Mouse (Mus musculus) layer of hippocampus, postnatal 10 days (tissue): ENCODE data around the gene C87499. TPM values are rescaled to one million over a fixed set of nuclear protein-coding genes. Genes with fewer than 3 reads are reported as not detected.

ENCODE experiments used
- DNase-seq, 2 experiments: peaks; one replicate each; pipeline ENCODE4 v3.0.0; 2021; ENCODE audit warnings: low spot score in 2 of 2
- long read RNA-seq: library from polyadenylated mRNA; stranded (forward); transcript quantifications from one replicate; pipeline ENCODE4 v2.0.0, GENCODE M21; 2023
- total RNA-seq, 2 experiments: library from RNA; stranded (reverse); gene quantifications; 2 replicates each; pipeline ENCODE4 v1.2.3; 2021

Gene C87499
- not detected for total RNA-seq
- long read RNA-seq = 0 reads

- DNase-seq = no peak
Measured at GRCm38 (mm10) chr4:88634311-88634710, at the start of gene C87499. Gene C87499 (minus strand): TSS chr4:88634411.

- no peak for DNase-seq
Measured at GRCm38 (mm10) chr4:88683812-88684211, 49.6 kb upstream of the C87499 start, which contains the start of gene Ifna2. Gene Ifna2 (minus strand): TSS chr4:88683912.

GRCm38 (mm10) chr4:88681353-88681752 is 47.1 kb upstream of the C87499 start:
- no peak for DNase-seq

GRCm38 (mm10) chr4:88680362-88680761 is 46.2 kb upstream of the C87499 start:
- DNase-seq = peak; percentile 11 to 40

- no peak for DNase-seq
Measured at GRCm38 (mm10) chr4:88676824-88677223, 42.6 kb upstream of the C87499 start, which contains the start of gene Ifna16. Gene Ifna16 (minus strand): TSS chr4:88676924.

GRCm38 (mm10) chr4:88655461-88655860 is 21.2 kb upstream of the C87499 start:
- no peak for DNase-seq

GRCm38 (mm10) chr4:88653644-88654043 is 19.4 kb upstream of the C87499 start:
- no peak for DNase-seq

- no peak for DNase-seq
Measured at GRCm38 (mm10) chr4:88644359-88644758, 10.1 kb upstream of the C87499 start, which contains the start of gene Ifna13. Gene Ifna13 (minus strand): TSS chr4:88644459.

- DNase-seq = no peak
Measured at GRCm38 (mm10) chr4:88642526-88642925, 8.3 kb upstream of the C87499 start.

GRCm38 (mm10) chr4:88641077-88641831 is 7.0 kb upstream of the C87499 start:
- peak; percentile 96 to 98 for DNase-seq

- DNase-seq = no peak
Measured at GRCm38 (mm10) chr4:88640704-88641076, 6.5 kb upstream of the C87499 start.

GRCm38 (mm10) chr4:88603276-88603675 is 30.9 kb downstream of the C87499 start, which contains the start of gene Ifna12:
Gene Ifna12 (minus strand): TSS chr4:88603376.
- no peak for DNase-seq

GRCm38 (mm10) chr4:88592285-88592684 is 41.9 kb downstream of the C87499 start, which contains the start of gene Ifna9:
Gene Ifna9 (minus strand): TSS chr4:88592385.
- DNase-seq = no peak

Other genes starting within 250 kb of the C87499 start
- 1 to 10 TPM; 3.7 to 3.8 TPM for gene Hacd4, start 195.5 kb downstream of the C87499 start, total RNA-seq
- gene Ifnb1, start 111.6 kb downstream of the C87499 start, total RNA-seq = not detected
- gene Ifna15, start 76.2 kb downstream of the C87499 start, total RNA-seq = not detected
- gene Ifna14, start 62.6 kb downstream of the C87499 start, total RNA-seq = not detected
- not detected for gene Ifna9, start 42.0 kb downstream of the C87499 start, total RNA-seq
- gene Ifna12, start 31.0 kb downstream of the C87499 start, total RNA-seq = not detected
- not detected for gene Ifna13, start 10.0 kb upstream of the C87499 start, total RNA-seq
- gene Ifna16, start 42.5 kb upstream of the C87499 start, total RNA-seq = not detected
- not detected for gene Ifna2, start 49.5 kb upstream of the C87499 start, total RNA-seq
- not detected for gene Ifnab, start 56.9 kb upstream of the C87499 start, total RNA-seq
- 1 to 10 TPM; 1.2 to 1.3 TPM for gene Gm26566, start 87.4 kb upstream of the C87499 start, total RNA-seq
- gene Klhl9, start 88.1 kb upstream of the C87499 start, total RNA-seq = 100 to 1,000 TPM; 102 to 104 TPM
- gene Gm13271, start 120.5 kb upstream of the C87499 start, total RNA-seq = not detected
- gene Gm13283, start 125.7 kb upstream of the C87499 start, total RNA-seq = not detected
- not detected for gene Gm13290, start 139.4 kb upstream of the C87499 start, total RNA-seq
- gene Gm13289, start 142.5 kb upstream of the C87499 start, total RNA-seq = not detected
- not detected for gene Gm13272, start 145.4 kb upstream of the C87499 start, total RNA-seq
- gene Ifnz, start 147.7 kb upstream of the C87499 start, total RNA-seq = not detected
- gene Gm13276, start 151.3 kb upstream of the C87499 start, total RNA-seq = not detected
- gene Gm13277, start 154.2 kb upstream of the C87499 start, total RNA-seq = not detected
- gene Gm13278, start 157.1 kb upstream of the C87499 start, total RNA-seq = not detected
- gene Gm13275, start 160.1 kb upstream of the C87499 start, total RNA-seq = not detected
- not detected for gene Gm13279, start 163.0 kb upstream of the C87499 start, total RNA-seq
- gene Gm13285, start 165.3 kb upstream of the C87499 start, total RNA-seq = not detected
- not detected for gene Gm13287, start 168.8 kb upstream of the C87499 start, total RNA-seq
- not detected for gene Gm13288, start 171.1 kb upstream of the C87499 start, total RNA-seq
- not detected for gene Ifna7, start 181.8 kb upstream of the C87499 start, total RNA-seq
- gene Ifna11, start 185.5 kb upstream of the C87499 start, total RNA-seq = not detected
- gene Ifna6, start 193.0 kb upstream of the C87499 start, total RNA-seq = not detected
- not detected for gene Ifna5, start 201.1 kb upstream of the C87499 start, total RNA-seq
- gene Ifna4, start 207.4 kb upstream of the C87499 start, total RNA-seq = not detected
- not detected for gene Ifna1, start 215.7 kb upstream of the C87499 start, total RNA-seq
- not detected for gene Ifne, start 245.8 kb upstream of the C87499 start, total RNA-seq